Mouse (Mus musculus) neural tube, embryonic 15.5 days (tissue): ENCODE data around the gene Ampd3. TPM values are rescaled to one million over a fixed set of nuclear protein-coding genes. Genes with fewer than 3 reads are reported as not detected.

Source experiments
- ATAC-seq: fragments of 200-750 bp; cut with Nextera tagmentation; 2 replicates; pipeline ENCODE4 v1.8.0; 2017; ENCODE audit warnings: mild to moderate bottlenecking, moderate TSS enrichment, moderate library complexity; ENCODE audit not compliant: low FRiP score
- H3K27ac ChIP-seq: fragments of 300-500 bp; sonication (generic); replicated peaks from 2 replicates; pipeline ENCODE4 v1.5.1; 2015; ENCODE audit warnings: mild to moderate bottlenecking, inconsistent platforms
- H3K27me3 ChIP-seq: fragments of 300-500 bp; sonication (generic); replicated peaks from 2 replicates; pipeline ENCODE4 v1.6.1; 2015; ENCODE audit warnings: inconsistent platforms
- H3K36me3 ChIP-seq: fragments of 300-500 bp; sonication (generic); 2 replicates; pipeline ENCODE4 v1.6.1; 2015; ENCODE audit warnings: inconsistent platforms
- H3K4me1 ChIP-seq: fragments of 300-500 bp; sonication (generic); 2 replicates; pipeline ENCODE4 v1.6.1; 2015; ENCODE audit warnings: inconsistent platforms
- H3K4me2 ChIP-seq: fragments of 300-500 bp; sonication (generic); 2 replicates; pipeline ENCODE4 v1.6.1; 2015; ENCODE audit warnings: inconsistent platforms, mild to moderate bottlenecking, moderate library complexity
- H3K4me3 ChIP-seq: fragments of 300-500 bp; sonication (generic); replicated peaks from 2 replicates; pipeline ENCODE4 v1.5.1; 2015; ENCODE audit warnings: mild to moderate bottlenecking, inconsistent platforms
- H3K9ac ChIP-seq: fragments of 300-500 bp; sonication (generic); replicated peaks from 2 replicates; pipeline ENCODE4 v1.6.1; 2015; ENCODE audit warnings: mild to moderate bottlenecking, inconsistent platforms
- H3K9me3 ChIP-seq: fragments of 300-500 bp; sonication (generic); replicated peaks from 2 replicates; pipeline ENCODE4 v1.6.1; 2016; ENCODE audit warnings: inconsistent platforms
- WGBS: fragments of 180-500 bp; shearing (Covaris S2); methylation state at CpG from one replicate; pipeline ENCODE4 v1.1.7; 2015; ENCODE audit warnings: mixed read lengths; 5-methylcytosine and 5-hydroxymethylcytosine counted together
- polyA plus RNA-seq: library from polyadenylated mRNA; unstranded; fragments of >200 nt; fragmentation: Nextera tagmentation; extraction: Ambion mirVana; gene quantifications from 2 replicates; pipeline ENCODE4 v1.2.1, GENCODE M21; 2015

Gene Ampd3
- polyA plus RNA-seq, 1 experiment from 2014 or later: 12.6 TPM

DNA sequence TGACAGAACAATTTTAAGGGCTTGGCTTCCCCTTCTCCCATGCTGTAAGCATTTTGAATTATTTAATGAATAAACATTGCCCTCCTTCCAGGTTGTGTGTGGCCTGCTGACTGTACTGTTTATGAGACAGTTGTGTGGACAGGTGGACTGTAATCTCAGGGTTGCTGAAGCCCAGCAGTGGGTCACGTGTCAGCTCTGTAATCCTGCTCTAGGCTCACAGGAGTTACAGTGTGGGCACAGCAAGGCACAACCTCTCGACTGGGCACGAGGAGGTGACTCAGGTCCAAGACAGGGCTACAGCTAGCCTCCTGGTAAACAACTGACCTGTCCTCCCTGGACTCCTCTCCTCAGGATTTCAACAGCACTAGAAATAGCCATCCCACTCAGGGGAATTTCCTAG is 4.3 kb downstream of the Ampd3 start:
- 82% methylated on average over 3 of the region's 3 CpGs for WGBS
- ATAC-seq: no peak
- H3K9me3 ChIP-seq: no peaks in the 10 kb centered on the region

GRCm38 (mm10) chr7:110773204-110774002 is 5.4 kb downstream of the Ampd3 start:
- peak; percentile 43; the same call in 1 of the 2 replicates for ATAC-seq
- Histone ChIP-seq H3K4me1 (peaks cover 26% of the 10 kb centered on the region), H3K27me3 (no peaks in the 10 kb centered on the region), H3K4me3 (no peak overlapping the region), H3K9me3 (no peaks in the 10 kb centered on the region), H3K36me3 (no peaks in the 10 kb centered on the region), H3K27ac (peak overlapping the region; percentile 75), H3K9ac (no peak overlapping the region), H3K4me2 (peak overlapping the region; percentile 24)
- 40% methylated on average over 14 of the region's 14 CpGs for WGBS

More for the DNA sequence above, 4.3 kb downstream of the Ampd3 start:
- no peaks in the 10 kb centered on the region for H3K36me3 ChIP-seq
- H3K4me2 ChIP-seq: no peak overlapping the region
- no peak overlapping the region for H3K9ac ChIP-seq
- H3K4me3 ChIP-seq: no peak overlapping the region
- H3K27me3 ChIP-seq: no peaks in the 10 kb centered on the region
- peaks cover 34% of the 10 kb centered on the region for H3K4me1 ChIP-seq
- H3K27ac ChIP-seq: no peak overlapping the region

DNA sequence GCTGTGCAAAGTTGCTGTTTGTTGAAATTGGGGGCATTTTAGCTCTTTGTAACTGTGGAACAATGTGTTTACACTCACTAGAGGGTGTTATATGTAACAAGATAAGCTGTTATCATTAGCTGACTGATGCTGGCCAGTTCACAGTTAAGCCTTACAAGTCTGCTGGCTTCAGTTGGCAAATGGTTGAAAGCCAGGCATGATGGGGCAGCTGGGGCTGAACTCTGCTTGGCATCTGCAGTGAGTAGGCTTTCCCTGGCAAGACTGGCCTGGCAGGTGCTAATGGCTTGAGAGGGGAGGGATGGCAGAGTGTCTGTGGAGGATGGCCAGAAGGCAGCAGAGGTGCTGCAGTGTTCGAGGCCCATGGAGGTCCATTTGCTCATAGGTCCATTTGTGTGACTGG is 6.1 kb downstream of the Ampd3 start:
- Histone ChIP-seq H3K36me3 (no peaks in the 10 kb centered on the region), H3K4me1 (peaks cover 21% of the 10 kb centered on the region), H3K27me3 (no peaks in the 10 kb centered on the region), H3K4me2 (peak overlapping the region; percentile 24), H3K9me3 (no peaks in the 10 kb centered on the region), H3K4me3 (no peak overlapping the region), H3K27ac (peak overlapping the region; percentile 75), H3K9ac (no peak overlapping the region)
- ATAC-seq: 0 out of 2 replicates have a peak, but pooled peaks have one; percentile 40
- 80% methylated on average over 1 of the region's 1 CpGs for WGBS

DNA sequence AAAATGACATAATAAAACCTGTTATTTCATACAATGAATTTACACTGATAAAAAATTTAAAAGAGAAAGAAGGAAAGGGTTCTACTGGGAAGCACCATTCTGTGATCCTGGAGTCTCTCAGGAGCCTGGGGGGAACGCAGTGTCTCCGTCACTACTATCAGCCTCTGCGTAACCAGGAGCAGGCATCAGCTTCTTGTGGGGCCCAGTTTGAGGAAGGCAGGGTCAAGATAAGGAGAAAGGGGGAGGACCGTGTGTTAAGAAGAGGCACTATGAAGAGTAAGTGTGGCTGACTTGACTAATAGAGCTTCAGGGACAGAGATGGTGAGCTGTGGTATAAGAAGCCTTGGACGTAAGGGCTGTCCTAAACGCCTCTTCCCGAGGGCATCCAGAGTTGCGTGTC is 6.7 kb downstream of the Ampd3 start:
- Histone ChIP-seq H3K4me3 (no peak overlapping the region), H3K4me2 (no peak overlapping the region), H3K4me1 (peaks cover 15% of the 10 kb centered on the region), H3K9ac (no peak overlapping the region), H3K27ac (peak overlapping the region; percentile 75; the same call in 1 of the 2 replicates), H3K36me3 (no peaks in the 10 kb centered on the region), H3K27me3 (no peaks in the 10 kb centered on the region), H3K9me3 (no peaks in the 10 kb centered on the region)
- 83% methylated on average over 8 of the region's 8 CpGs for WGBS
- ATAC-seq: no peak

GRCm38 (mm10) chr7:110777146-110778001 is 9.4 kb downstream of the Ampd3 start:
- no peaks in the 10 kb centered on the region for H3K27me3 ChIP-seq
- 88% methylated on average over 18 of the region's 18 CpGs for WGBS
- H3K4me1 ChIP-seq: peaks cover 40% of the 10 kb centered on the region
- no peak overlapping the region for H3K9ac ChIP-seq
- H3K4me3 ChIP-seq: no peak overlapping the region
- H3K36me3 ChIP-seq: no peaks in the 10 kb centered on the region
- no peak overlapping the region for H3K4me2 ChIP-seq
- no peaks in the 10 kb centered on the region for H3K9me3 ChIP-seq
- no peak for ATAC-seq
- H3K27ac ChIP-seq: no peak overlapping the region

DNA sequence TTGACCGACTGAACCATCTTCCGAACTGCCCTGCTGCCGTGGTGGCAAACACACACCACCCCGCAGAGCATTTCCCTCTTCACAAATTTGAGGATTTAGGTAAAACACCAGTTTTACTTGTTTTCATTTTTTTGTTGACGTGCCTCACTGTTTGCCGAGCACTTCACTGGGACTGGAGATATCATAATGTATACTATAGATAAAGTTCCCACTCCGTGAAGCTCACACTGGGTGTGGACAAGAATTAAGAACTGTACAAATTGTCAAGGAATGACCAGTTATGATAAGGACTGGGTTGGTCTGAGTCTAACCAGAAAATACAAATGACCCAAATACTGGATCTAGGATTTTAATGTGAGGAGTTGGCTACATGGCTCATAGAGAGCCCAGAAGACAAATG is 10.9 kb downstream of the Ampd3 start:
- 94% methylated on average over 7 of the region's 7 CpGs for WGBS
- no peak overlapping the region for H3K4me3 ChIP-seq
- H3K27ac ChIP-seq: peak overlapping the region; percentile 23; the same call in 1 of the 2 replicates
- H3K4me1 ChIP-seq: peaks cover 35% of the 10 kb centered on the region
- H3K36me3 ChIP-seq: no peaks in the 10 kb centered on the region
- no peak overlapping the region for H3K9ac ChIP-seq
- no peaks in the 10 kb centered on the region for H3K9me3 ChIP-seq
- no peaks in the 10 kb centered on the region for H3K27me3 ChIP-seq
- ATAC-seq: no peak
- H3K4me2 ChIP-seq: no peak overlapping the region

GRCm38 (mm10) chr7:110779605-110780111 is 11.7 kb downstream of the Ampd3 start:
- Histone ChIP-seq H3K9me3 (no peaks in the 10 kb centered on the region), H3K4me2 (no peak overlapping the region), H3K9ac (no peak overlapping the region), H3K4me3 (no peak overlapping the region), H3K4me1 (peaks cover 30% of the 10 kb centered on the region), H3K27me3 (no peaks in the 10 kb centered on the region), H3K36me3 (no peaks in the 10 kb centered on the region), H3K27ac (peak overlapping the region; percentile 65)
- WGBS: 70% methylated on average over 8 of the region's 8 CpGs
- peak; percentile 36; the same call in 1 of the 2 replicates for ATAC-seq

- ATAC-seq: no peak
- Histone ChIP-seq H3K36me3 (no peaks in the 10 kb centered on the region), H3K27me3 (no peaks in the 10 kb centered on the region), H3K9ac (no peak overlapping the region), H3K9me3 (no peaks in the 10 kb centered on the region), H3K27ac (peak overlapping the region; percentile 65), H3K4me3 (no peak overlapping the region), H3K4me2 (no peak overlapping the region), H3K4me1 (peaks cover 32% of the 10 kb centered on the region)
- WGBS: 81% methylated on average over 4 of the region's 4 CpGs
Measured at GRCm38 (mm10) chr7:110780520-110780919, 12.5 kb downstream of the Ampd3 start.

DNA sequence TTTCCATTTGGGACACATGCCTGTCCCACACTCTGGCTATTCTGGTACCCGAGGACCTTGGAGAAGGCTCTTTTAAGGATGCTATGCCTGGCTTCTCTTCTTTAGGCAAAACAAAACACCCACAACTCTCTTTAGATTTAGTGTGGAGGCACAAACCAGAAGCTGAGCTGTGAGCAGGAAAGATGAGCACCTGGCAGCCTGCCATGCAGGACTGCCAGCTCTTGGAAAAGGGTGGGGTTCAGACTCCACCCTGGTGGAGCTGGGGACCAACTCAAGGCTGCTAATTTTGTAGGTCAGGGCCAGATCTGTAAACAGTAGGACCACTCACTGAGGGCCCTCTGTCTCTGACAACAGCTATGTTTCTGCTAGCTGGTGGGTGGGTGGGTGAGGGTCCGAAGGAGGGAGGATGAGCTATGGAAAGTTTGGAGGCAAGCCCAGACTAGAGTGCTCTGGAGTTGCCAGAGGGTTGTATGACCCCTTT is 13.3 kb downstream of the Ampd3 start:
- Histone ChIP-seq H3K27me3 (no peaks in the 10 kb centered on the region), H3K36me3 (no peaks in the 10 kb centered on the region), H3K4me3 (no peak overlapping the region), H3K27ac (peak overlapping the region; percentile 71), H3K9ac (no peak overlapping the region), H3K9me3 (no peaks in the 10 kb centered on the region), H3K4me2 (no peak overlapping the region), H3K4me1 (peaks cover 37% of the 10 kb centered on the region)
- WGBS: 57% methylated on average over 2 of the region's 2 CpGs
- ATAC-seq: peak; percentile 45

DNA sequence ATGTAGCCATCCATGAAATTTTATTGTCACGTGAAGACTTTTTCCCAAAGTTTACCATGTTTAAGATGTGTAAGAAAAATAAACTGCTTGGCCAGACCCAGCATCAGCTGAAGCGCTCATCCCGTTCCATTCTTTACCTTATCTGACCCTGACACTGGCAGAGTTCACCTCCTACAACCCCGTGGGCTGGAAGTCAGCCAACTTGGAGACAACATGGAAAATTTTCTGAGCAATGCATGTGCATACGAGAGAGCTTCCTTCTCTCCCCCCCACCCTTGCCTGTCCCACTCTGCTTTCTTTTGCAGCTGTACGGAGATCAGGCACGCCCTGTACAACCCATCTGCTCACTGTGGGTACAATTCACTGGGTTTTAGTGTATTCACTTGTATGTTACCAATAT is 14.1 kb downstream of the Ampd3 start:
- Histone ChIP-seq H3K36me3 (no peaks in the 10 kb centered on the region), H3K27ac (peak overlapping the region; percentile 71), H3K4me1 (peaks cover 37% of the 10 kb centered on the region), H3K9me3 (no peaks in the 10 kb centered on the region), H3K9ac (no peak overlapping the region), H3K27me3 (no peaks in the 10 kb centered on the region), H3K4me2 (no peak overlapping the region), H3K4me3 (no peak overlapping the region)
- ATAC-seq: no peak
- 67% methylated on average over 7 of the region's 7 CpGs for WGBS

DNA sequence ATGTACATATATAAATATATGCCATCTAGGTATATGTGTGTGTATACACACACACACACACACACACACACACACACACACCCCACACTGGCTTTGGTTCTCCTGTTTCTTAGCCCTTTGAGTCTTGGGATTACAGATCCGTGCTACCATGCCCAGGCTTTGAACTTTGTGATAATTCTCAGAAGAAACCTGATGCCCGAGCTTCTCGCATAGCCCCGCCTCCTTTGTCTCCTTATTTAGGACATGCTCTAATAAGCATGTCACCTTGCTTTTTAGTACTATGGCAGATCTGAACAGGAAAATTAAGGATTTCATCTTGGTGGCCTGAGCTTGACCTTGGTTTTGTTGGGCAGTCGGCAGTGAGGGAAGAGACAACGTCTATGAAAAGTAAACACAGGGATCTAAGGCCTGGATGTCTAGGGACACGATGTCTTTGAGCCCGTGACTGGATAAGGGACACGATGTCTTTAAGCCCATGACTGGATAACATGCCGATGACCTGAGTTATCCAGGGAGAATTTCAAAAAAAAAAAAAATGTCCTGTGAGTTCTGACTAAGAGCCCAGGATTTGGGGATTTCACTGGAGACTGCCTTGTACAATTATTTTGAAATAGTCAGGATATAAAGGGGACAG is 15.0 kb downstream of the Ampd3 start:
- no peak overlapping the region for H3K9ac ChIP-seq
- no peaks in the 10 kb centered on the region for H3K36me3 ChIP-seq
- no peaks in the 10 kb centered on the region for H3K9me3 ChIP-seq
- H3K4me2 ChIP-seq: no peak overlapping the region
- H3K27ac ChIP-seq: no peak overlapping the region
- H3K4me1 ChIP-seq: peaks cover 37% of the 10 kb centered on the region
- H3K4me3 ChIP-seq: no peak overlapping the region
- H3K27me3 ChIP-seq: no peaks in the 10 kb centered on the region
- ATAC-seq: no peak
- 55% methylated on average over 10 of the region's 10 CpGs for WGBS
